Mouse (Mus musculus): Measurements from ENCODE around the gene Hp1bp3.

Gene Hp1bp3

GRCm38 (mm10) chr4:138222396-138222795 is 6.3 kb downstream of the Hp1bp3 start:
- peak; percentile 61 for DNase-seq (ENCODE audit: low read depth)

- peak; percentile 53 for DNase-seq (ENCODE audit: low read depth)
Measured at GRCm38 (mm10) chr4:138223623-138224022, 7.5 kb downstream of the Hp1bp3 start.

GRCm38 (mm10) chr4:138246756-138247665 is 30.9 kb downstream of the Hp1bp3 start:
- DNase-seq (ENCODE audit: low read depth): no peak

GRCm38 (mm10) chr4:138250088-138250960 is 34.2 kb downstream of the Hp1bp3 start, which contains the start of the genes Sh2d5 and Kif17:
Gene Sh2d5, plus strand, starts transcription at chr4:138250403.
Gene Kif17, plus strand, starts transcription at chr4:138250435.
- peak; percentile 88 for DNase-seq (ENCODE audit: low read depth)

- DNase-seq (ENCODE audit: low read depth): peak; percentile 54
Measured at GRCm38 (mm10) chr4:138251819-138252218, 35.7 kb downstream of the Hp1bp3 start.

- DNase-seq (ENCODE audit: low read depth): no peak
Measured at GRCm38 (mm10) chr4:138252231-138252630, 36.1 kb downstream of the Hp1bp3 start.

GRCm38 (mm10) chr4:138257116-138257687 is 41.1 kb downstream of the Hp1bp3 start:
- DNase-seq (ENCODE audit: low read depth): peak; percentile 27

GRCm38 (mm10) chr4:138258663-138259062 is 42.6 kb downstream of the Hp1bp3 start:
- no peak for DNase-seq (ENCODE audit: low read depth)

GRCm38 (mm10) chr4:138259482-138259881 is 43.4 kb downstream of the Hp1bp3 start:
- DNase-seq (ENCODE audit: low read depth): peak; percentile 34

GRCm38 (mm10) chr4:138261843-138262681 is 46.0 kb downstream of the Hp1bp3 start:
- DNase-seq (ENCODE audit: low read depth): peak; percentile 88

GRCm38 (mm10) chr4:138267869-138268268 is 51.8 kb downstream of the Hp1bp3 start:
- no peak for DNase-seq (ENCODE audit: low read depth)

GRCm38 (mm10) chr4:138272011-138272997 is 56.2 kb downstream of the Hp1bp3 start:
- no peak for DNase-seq (ENCODE audit: low read depth)

GRCm38 (mm10) chr4:138278346-138278745 is 62.2 kb downstream of the Hp1bp3 start:
- DNase-seq (ENCODE audit: low read depth): no peak

- peak; percentile 94 for DNase-seq (ENCODE audit: low read depth)
Measured at GRCm38 (mm10) chr4:138282834-138283233, 66.7 kb downstream of the Hp1bp3 start.

GRCm38 (mm10) chr4:138286411-138286810 is 70.3 kb downstream of the Hp1bp3 start:
- no peak for DNase-seq (ENCODE audit: low read depth)

- DNase-seq (ENCODE audit: low read depth): no peak
Measured at GRCm38 (mm10) chr4:138288691-138289090, 72.6 kb downstream of the Hp1bp3 start.

- DNase-seq (ENCODE audit: low read depth): no peak
Measured at GRCm38 (mm10) chr4:138292028-138292427, 75.9 kb downstream of the Hp1bp3 start.

GRCm38 (mm10) chr4:138293261-138293948 is 77.3 kb downstream of the Hp1bp3 start:
- DNase-seq (ENCODE audit: low read depth): no peak

- no peak for DNase-seq (ENCODE audit: low read depth)
Measured at GRCm38 (mm10) chr4:138293949-138294550, 78.0 kb downstream of the Hp1bp3 start.
